Mouse (Mus musculus) bone marrow macrophage, adult 2 months (primary cell): ENCODE data around the gene Rpn1.

Experiments
- CTCF ChIP-seq: IDR thresholded peaks from 2 replicates; pipeline ENCODE4 v1.5.1; 2012; ENCODE audit warnings: low read depth, mild to moderate bottlenecking, low read length, moderate library complexity
- POLR2A ChIP-seq: IDR thresholded peaks from 2 replicates; pipeline ENCODE4 v1.6.1; 2012; ENCODE audit warnings: mild to moderate bottlenecking, low read depth, low read length, borderline replicate concordance

DNA sequence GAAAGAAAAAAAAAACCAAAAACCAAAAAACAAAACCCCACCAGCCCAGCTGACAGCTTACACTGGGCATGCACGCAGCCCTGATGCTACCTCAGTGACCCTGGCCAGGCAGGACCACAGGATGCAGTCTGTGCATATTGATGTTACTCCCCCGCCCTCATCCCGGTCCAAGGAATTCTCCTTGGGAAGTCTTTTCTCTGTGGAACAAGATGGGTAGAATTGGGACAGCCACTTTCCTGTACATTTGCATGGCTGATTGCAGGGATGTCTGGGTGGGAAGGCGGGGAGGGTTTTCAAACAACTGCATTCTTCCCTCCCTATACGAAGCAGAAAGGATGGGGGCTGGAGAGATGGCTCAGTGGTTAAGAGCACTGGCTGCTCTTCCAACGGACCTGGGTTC lies 68.7 kb downstream of the Rpn1 start:
- TF ChIP-seq POLR2A, result no peak
- no peak for TF ChIP-seq CTCF
